Mouse (Mus musculus) spleen, adult 2 months (tissue): Measurements from ENCODE around the gene Gde1.

Experiments used
- CTCF ChIP-seq: fragments of 200-500 bp; IDR thresholded peaks from 2 replicates; pipeline ENCODE4 v1.5.1; 2011; ENCODE audit warnings: mild to moderate bottlenecking, inconsistent platforms; ENCODE audit not compliant: insufficient read depth, insufficient read length, insufficient replicate concordance; ENCODE audit errors: extremely low read depth
- POLR2A ChIP-seq: fragments of 200-500 bp; IDR thresholded peaks from 2 replicates; pipeline ENCODE4 v1.6.1; 2011; ENCODE audit warnings: low read depth, low read length, inconsistent platforms

GRCm38 (mm10) chr7:118698882-118699281, 6.7 kb downstream of the Gde1 start:
- TF ChIP-seq CTCF: no peak
- no peak for TF ChIP-seq POLR2A
